Mouse (Mus musculus) cerebral cortex, adult 2 months (tissue): ENCODE results near the gene Tbx18.

Experiments used
- WGBS: fragments of 180-500 bp; shearing (Covaris S2); methylation state at CpG from one replicate; pipeline ENCODE4 v1.1.7; 2018; 5-methylcytosine and 5-hydroxymethylcytosine counted together

The Tbx18 gene

DNA sequence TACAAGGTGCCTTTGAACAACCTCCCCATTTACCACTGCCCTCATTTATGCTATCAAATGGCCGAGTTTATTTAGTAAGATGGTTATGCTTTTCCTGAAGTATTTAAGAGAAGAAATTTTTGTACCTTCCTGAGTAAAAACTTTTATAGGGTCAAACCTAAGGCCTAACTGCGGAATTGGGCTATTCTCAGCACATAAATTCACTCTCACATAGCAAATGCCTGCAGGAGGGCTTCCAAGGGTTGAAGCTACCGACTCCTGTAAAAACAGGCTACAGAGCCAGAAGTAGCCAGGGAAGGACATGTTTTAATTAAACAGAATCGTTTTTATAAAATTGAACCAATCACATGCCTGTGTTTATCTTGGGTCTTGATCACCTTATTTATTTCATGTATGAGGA is 20.7 kb downstream of the Tbx18 start:
- WGBS: 76% methylated on average over 4 of the region's 4 CpGs

DNA sequence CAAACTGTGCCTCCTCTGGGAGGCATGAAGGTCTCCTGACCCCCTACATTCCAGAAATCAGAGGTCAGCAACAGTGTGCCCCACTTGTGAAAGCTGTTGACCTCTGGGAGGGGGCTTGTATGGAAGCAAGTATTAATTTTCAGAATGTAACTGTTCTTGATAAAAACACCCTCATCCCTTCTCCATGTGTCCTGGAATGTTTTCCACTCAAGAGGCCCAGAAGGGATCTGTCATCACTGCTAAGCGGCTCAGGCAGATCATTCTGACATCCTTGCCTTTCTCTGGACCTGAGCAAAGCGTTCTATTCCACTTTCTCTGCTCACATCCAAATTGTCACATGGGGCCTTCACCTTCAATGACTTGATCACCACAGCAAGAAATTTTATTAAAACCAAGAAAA is 28.8 kb downstream of the Tbx18 start:
- WGBS: 82% methylated on average over 2 of the region's 2 CpGs

DNA sequence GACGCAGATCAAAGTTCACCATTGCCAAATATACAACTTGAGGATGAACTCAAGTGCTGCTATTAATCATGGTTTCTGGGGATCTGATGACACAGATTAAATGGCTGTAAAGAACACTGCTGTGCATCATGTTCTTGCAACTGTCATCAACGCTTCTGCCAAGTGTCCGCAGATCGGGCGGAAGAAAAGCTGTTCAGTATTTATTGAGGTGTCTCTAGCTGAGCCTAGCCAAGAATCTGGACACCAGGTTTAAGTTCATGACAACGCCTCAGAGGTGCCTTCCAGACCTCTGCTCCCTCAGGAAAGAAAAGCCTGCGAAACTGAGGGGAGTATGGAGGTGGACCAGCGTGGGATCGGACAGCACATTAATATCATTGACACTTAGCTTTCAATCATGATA is 44.1 kb downstream of the Tbx18 start:
- 92% methylated on average over 9 of the region's 9 CpGs for whole genome bisulfite sequencing

DNA sequence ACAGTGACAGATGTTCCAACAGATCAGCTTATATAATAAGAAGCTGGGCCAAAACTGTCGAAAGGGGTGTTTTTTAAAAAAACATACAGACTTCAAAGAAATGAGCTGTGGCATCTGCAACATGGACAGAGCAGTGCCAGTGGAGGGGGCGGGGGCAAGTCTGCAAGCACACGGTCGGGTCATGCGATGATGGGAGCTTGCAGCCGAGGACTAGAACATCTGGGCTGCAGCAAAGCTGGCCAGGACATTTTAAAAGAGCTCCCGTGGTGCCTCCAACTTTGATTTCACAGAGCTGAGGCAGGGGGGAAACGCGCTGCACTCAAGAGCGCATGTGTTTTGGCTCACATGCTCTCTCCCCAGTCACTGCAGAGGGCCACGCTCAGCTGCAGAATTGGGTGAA is 48.8 kb downstream of the Tbx18 start:
- WGBS: 75% methylated on average over 11 of the region's 11 CpGs
